Mouse (Mus musculus) limb, embryonic 14.5 days (tissue): Measurements from ENCODE around the gene Rabgap1. TPM values are rescaled to one million over a fixed set of nuclear protein-coding genes. Genes with fewer than 3 reads are reported as not detected.

ENCODE experiments used
- ATAC-seq: fragments of 200-750 bp; cut with Nextera tagmentation; 2 replicates; pipeline ENCODE4 v1.8.0; 2017; ENCODE audit warnings: low read depth, moderate number of reproducible peaks, moderate TSS enrichment; ENCODE audit not compliant: low FRiP score
- DNase-seq: peaks from one replicate; pipeline ENCODE4 v3.0.0-alpha.2; 2015; ENCODE audit warnings: low spot score
- H3K27ac ChIP-seq: fragments of 300-500 bp; sonication (generic); replicated peaks from 2 replicates; pipeline ENCODE4 v1.5.1; 2014; ENCODE audit warnings: low read depth, mild to moderate bottlenecking, low read length, moderate library complexity, mixed read lengths
- H3K27me3 ChIP-seq: fragments of 300-500 bp; sonication (generic); 2 replicates; pipeline ENCODE4 v1.6.1; 2014; ENCODE audit warnings: low read length, mixed read lengths; ENCODE audit not compliant: control insufficient read depth, insufficient read depth
- H3K36me3 ChIP-seq: fragments of 300-500 bp; sonication (generic); 2 replicates; pipeline ENCODE4 v1.6.1; 2014; ENCODE audit warnings: mild to moderate bottlenecking, low read length, moderate library complexity, mixed read lengths; ENCODE audit not compliant: control insufficient read depth, insufficient read depth
- H3K4me1 ChIP-seq: fragments of 300-500 bp; sonication (generic); 2 replicates; pipeline ENCODE4 v1.6.1; 2014; ENCODE audit warnings: antibody characterized with exemption, low read length, mixed read lengths; ENCODE audit not compliant: control insufficient read depth, insufficient read depth
- H3K4me2 ChIP-seq: fragments of 300-500 bp; sonication (generic); replicated peaks from 2 replicates; pipeline ENCODE4 v1.6.1; 2014; ENCODE audit warnings: low read depth, mild to moderate bottlenecking, low read length, moderate library complexity; ENCODE audit not compliant: severe bottlenecking
- H3K4me3 ChIP-seq: fragments of 300-500 bp; sonication (generic); replicated peaks from 2 replicates; pipeline ENCODE4 v1.5.1; 2014; ENCODE audit warnings: low read length
- H3K9ac ChIP-seq: fragments of 300-500 bp; sonication (generic); 2 replicates; pipeline ENCODE4 v1.6.1; 2014; ENCODE audit warnings: mild to moderate bottlenecking, low read depth, low read length, moderate library complexity; ENCODE audit not compliant: severe bottlenecking
- H3K9me3 ChIP-seq: fragments of 300-500 bp; sonication (generic); 2 replicates; pipeline ENCODE4 v1.6.1; 2016; ENCODE audit warnings: low read length; ENCODE audit not compliant: control insufficient read depth
- POLR2A ChIP-seq: fragments of 200-500 bp; IDR thresholded peaks from 2 replicates; pipeline ENCODE4 v1.8.0; 2012; ENCODE audit warnings: inconsistent platforms, mild to moderate bottlenecking, moderate library complexity, borderline replicate concordance; ENCODE audit not compliant: insufficient read depth, insufficient read length; ENCODE audit errors: extremely low read depth
- WGBS: fragments of 180-500 bp; shearing (Covaris S2); extraction: QIAGEN DNeasy Blood & Tissue Kit; methylation state at CpG from one replicate; pipeline ENCODE4 v1.1.7; 2014; 5-methylcytosine and 5-hydroxymethylcytosine counted together
- polyA plus RNA-seq, 2 experiments: library from polyadenylated mRNA; depleted of rRNA in 1 of 2; stranded (reverse) in 1 of 2; unstranded in 1 of 2; fragments of >200 nt; fragmentation: Nextera tagmentation in 1 of 2; extraction: Ambion mirVana in 1 of 2; gene quantifications; 2 replicates each; pipeline versions ENCODE4 v1.2.1 to v1.2.3; 2012 to 2014

Rabgap1 gene
- polyA plus RNA-seq, 2 experiments = 37.6 to 46.4 TPM

DNA sequence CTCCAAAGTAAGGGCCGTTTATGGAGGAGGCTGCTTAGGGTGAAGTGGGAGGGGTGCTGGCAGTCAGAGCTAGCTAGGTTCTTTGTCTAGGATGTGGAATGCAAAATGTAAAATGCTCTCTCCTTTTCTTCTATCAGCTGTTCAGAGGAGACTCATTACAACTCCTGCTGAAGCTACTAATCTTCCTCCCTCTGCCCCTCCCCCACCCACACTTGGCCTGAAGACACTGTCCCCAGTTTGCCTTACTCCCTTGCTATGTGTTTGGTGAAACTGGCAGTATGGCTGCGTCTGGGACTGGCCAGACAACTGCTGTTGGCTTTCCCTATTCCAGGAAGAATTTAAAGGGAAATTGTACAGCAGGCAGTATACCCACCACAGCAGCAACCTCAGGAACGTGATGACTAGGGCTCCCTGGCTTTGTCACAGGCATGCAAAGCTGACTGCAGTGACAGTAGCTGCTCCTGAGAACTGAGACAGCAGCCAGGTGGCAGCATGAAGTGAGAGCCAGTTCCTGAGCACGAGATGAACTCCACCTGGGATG, 73.9 kb downstream of the Rabgap1 start:
- 0 out of 2 replicates have a peak, but pooled peaks have one; percentile 37 for ATAC-seq

DNA sequence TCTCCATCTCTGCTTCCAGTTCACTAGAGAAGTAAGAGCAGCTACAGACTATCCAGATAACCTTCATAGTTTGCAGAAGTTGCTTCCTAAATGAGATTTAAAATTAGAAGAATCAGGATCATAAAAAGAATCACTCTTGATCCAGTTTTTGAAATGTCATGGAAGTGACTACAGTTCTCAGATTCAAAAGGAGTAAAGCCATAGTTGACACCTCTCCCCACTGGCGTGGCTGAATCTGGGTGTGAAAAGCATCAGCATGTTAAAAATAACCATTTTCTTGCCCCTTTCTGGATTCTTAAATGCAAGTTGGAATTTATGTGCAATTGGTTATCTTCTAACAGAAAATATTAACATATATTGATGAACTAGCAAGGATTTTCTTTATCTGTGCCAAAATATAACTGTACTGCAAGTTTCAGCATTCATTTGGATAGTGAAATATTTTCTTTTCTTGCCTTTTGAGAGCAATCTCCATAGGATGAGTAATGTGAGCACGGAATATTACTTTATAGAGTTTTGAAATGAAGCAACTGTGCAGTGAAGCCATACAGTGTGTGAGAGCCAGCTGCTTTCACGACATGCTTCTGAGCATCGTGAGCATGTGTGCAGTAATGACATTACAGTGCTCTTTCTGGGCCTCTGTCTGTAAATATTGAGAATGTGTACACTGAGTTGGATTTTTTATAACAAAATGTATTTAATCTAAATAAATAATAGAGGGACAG, 75.6 kb downstream of the Rabgap1 start:
- Histone ChIP-seq H3K4me2 (no peak overlapping the region), H3K4me3 (no peak overlapping the region), H3K9me3 (no peaks in the 10 kb centered on the region), H3K9ac (no peak overlapping the region), H3K27ac (no peak overlapping the region), H3K27me3 (no peaks in the 10 kb centered on the region), H3K36me3 (peaks cover 25% of the 10 kb centered on the region), H3K4me1 (no peaks in the 10 kb centered on the region)
- 88% methylated on average over 4 of the region's 4 CpGs for WGBS
- ATAC-seq (no peak), DNase-seq (no peak)
- no peak for TF ChIP-seq POLR2A

More for the DNA sequence above, 73.9 kb downstream of the Rabgap1 start:
- Histone ChIP-seq H3K27me3 (no peaks in the 10 kb centered on the region), H3K4me1 (no peaks in the 10 kb centered on the region), H3K27ac (no peak overlapping the region), H3K4me3 (0 out of 2 replicates have a peak overlapping the region, but pooled peaks have one; percentile 5), H3K9me3 (no peaks in the 10 kb centered on the region), H3K4me2 (no peak overlapping the region; the same call in 1 of the 2 replicates), H3K9ac (no peak overlapping the region), H3K36me3 (peaks cover 29% of the 10 kb centered on the region)
- no peak for DNase-seq
- WGBS = 40% methylated on average over 4 of the region's 4 CpGs
- no peak for TF ChIP-seq POLR2A

GRCm38 (mm10) chr2:37519286-37519640, 76.2 kb downstream of the Rabgap1 start:
- no peaks in the 10 kb centered on the region for H3K9me3 ChIP-seq
- WGBS = 97% methylated on average over 1 of the region's 1 CpGs
- no peak overlapping the region for H3K27ac ChIP-seq
- peaks cover 25% of the 10 kb centered on the region for H3K36me3 ChIP-seq
- H3K4me2 ChIP-seq = no peak overlapping the region
- DNase-seq (no peak), ATAC-seq (no peak)
- H3K9ac ChIP-seq = no peak overlapping the region
- no peaks in the 10 kb centered on the region for H3K4me1 ChIP-seq
- H3K27me3 ChIP-seq = no peaks in the 10 kb centered on the region
- H3K4me3 ChIP-seq = no peak overlapping the region
- TF ChIP-seq POLR2A = no peak

- Histone ChIP-seq H3K27ac (no peak overlapping the region), H3K27me3 (no peaks in the 10 kb centered on the region), H3K9ac (no peak overlapping the region), H3K4me2 (no peak overlapping the region), H3K36me3 (peaks cover 15% of the 10 kb centered on the region), H3K4me3 (no peak overlapping the region), H3K4me1 (no peaks in the 10 kb centered on the region), H3K9me3 (no peaks in the 10 kb centered on the region)
- DNase-seq (no peak), ATAC-seq (no peak)
- TF ChIP-seq POLR2A = no peak
Observed at GRCm38 (mm10) chr2:37527587-37527986, 84.5 kb downstream of the Rabgap1 start.

GRCm38 (mm10) chr2:37529397-37529796, 86.3 kb downstream of the Rabgap1 start:
- no peak overlapping the region for H3K9ac ChIP-seq
- H3K27me3 ChIP-seq = no peaks in the 10 kb centered on the region
- no peaks in the 10 kb centered on the region for H3K4me1 ChIP-seq
- 99% methylated on average over 2 of the region's 2 CpGs for WGBS
- H3K36me3 ChIP-seq = peaks cover 20% of the 10 kb centered on the region
- H3K27ac ChIP-seq = no peak overlapping the region
- H3K4me2 ChIP-seq = no peak overlapping the region
- TF ChIP-seq POLR2A = no peak
- ATAC-seq (no peak), DNase-seq (no peak)
- no peak overlapping the region for H3K4me3 ChIP-seq
- H3K9me3 ChIP-seq = no peaks in the 10 kb centered on the region
